Mouse (Mus musculus): ENCODE data around the gene Zfp449. TPM values are rescaled to one million over a fixed set of nuclear protein-coding genes. Genes with fewer than 3 reads are reported as not detected.
"Not testable (repeated sequence)": the region's sequence is repeated elsewhere in the genome, so short reads cannot be mapped to it uniquely, and the experiment has no call there.

The Zfp449 gene
- polyA plus RNA-seq, 2 experiments: 6.2 to 9.9 TPM

DNA sequence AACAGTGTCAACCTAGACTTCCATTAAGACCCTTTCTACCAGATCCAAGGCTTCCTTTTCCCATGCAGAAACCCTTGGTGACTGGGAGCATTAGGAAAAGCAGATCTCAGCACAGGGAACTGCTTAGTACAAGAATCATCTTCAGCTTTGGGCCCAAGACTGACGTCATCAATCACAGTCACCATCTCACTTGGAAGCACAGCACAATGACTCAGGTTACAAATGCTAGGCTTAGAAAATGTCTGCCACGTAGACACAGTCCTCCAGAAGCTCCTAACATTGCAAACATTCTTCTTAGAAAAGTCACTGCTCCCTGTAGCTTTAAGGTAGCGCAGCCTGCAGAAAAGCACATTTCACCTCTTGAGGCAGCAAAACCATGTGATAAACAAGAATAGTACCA, 14.2 kb upstream of the Zfp449 start:
- Histone ChIP-seq H3K9me3 (ENCODE audit: control insufficient read depth, low read length) (no peaks in the 10 kb centered on the region), H3K27ac (replicated peaks; ENCODE audit: low read depth, low read length) (no peak overlapping the region), H3K4me2 (replicated peaks; ENCODE audit: low read depth, low read length, severe bottlenecking) (no peak overlapping the region), H3K36me3 (ENCODE audit: control insufficient read depth, insufficient read depth, low read length) (no peaks in the 10 kb centered on the region), H3K4me3 (replicated peaks; ENCODE audit: low read length) (no peak overlapping the region), H3K4me1 (ENCODE audit: control insufficient read depth, insufficient read depth, low read length) (no peaks in the 10 kb centered on the region), H3K9ac (ENCODE audit: low read depth, low read length, severe bottlenecking) (no peak overlapping the region), H3K27me3 (ENCODE audit: control insufficient read depth, insufficient read depth, low read length) (no peaks in the 10 kb centered on the region)
- 67% methylated on average over 3 of the region's 3 CpGs for WGBS
- no peak for DNase-seq (ENCODE audit: low spot score)
- ATAC-seq (ENCODE audit: low FRiP score, low read depth): no peak
- TF ChIP-seq POLR2A (IDR thresholded peaks at IDR 0.05; ENCODE audit: borderline replicate concordance, extremely low read depth, insufficient read depth, insufficient read length): no peak

DNA sequence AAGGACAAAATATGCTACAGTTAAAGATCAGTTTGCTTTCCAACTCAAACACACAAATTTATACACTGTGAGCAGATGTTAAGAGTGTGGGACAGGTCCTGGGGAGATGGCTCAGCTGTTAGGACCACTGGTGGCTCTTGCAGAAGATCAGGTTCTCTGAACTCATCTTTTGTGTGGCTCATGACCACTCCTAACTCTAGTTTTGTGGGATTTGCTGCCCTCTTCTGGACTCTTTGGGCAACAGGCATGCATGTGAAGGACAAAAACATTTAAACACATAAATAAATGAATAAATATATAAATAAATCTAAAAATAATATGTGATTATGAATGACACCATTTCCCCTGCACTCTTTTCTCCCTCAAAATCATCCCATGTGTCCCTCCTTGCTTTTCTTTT, 5.9 kb upstream of the Zfp449 start:
- H3K4me3 ChIP-seq (replicated peaks; ENCODE audit: low read length): no peak overlapping the region
- no peaks in the 10 kb centered on the region for H3K27me3 ChIP-seq (ENCODE audit: control insufficient read depth, insufficient read depth, low read length)
- no peaks in the 10 kb centered on the region for H3K4me1 ChIP-seq (ENCODE audit: control insufficient read depth, insufficient read depth, low read length)
- H3K36me3 ChIP-seq (ENCODE audit: control insufficient read depth, insufficient read depth, low read length): no peaks in the 10 kb centered on the region
- H3K9ac ChIP-seq (ENCODE audit: low read depth, low read length, severe bottlenecking): no peak overlapping the region
- no peak for TF ChIP-seq POLR2A (IDR thresholded peaks at IDR 0.05; ENCODE audit: borderline replicate concordance, extremely low read depth, insufficient read depth, insufficient read length)
- DNase-seq (ENCODE audit: low spot score) (peak; percentile 40), ATAC-seq (ENCODE audit: low FRiP score, low read depth) (no peak)
- H3K9me3 ChIP-seq (ENCODE audit: control insufficient read depth, low read length): no peaks in the 10 kb centered on the region
- H3K27ac ChIP-seq (replicated peaks; ENCODE audit: low read depth, low read length): no peak overlapping the region
- H3K4me2 ChIP-seq (replicated peaks; ENCODE audit: low read depth, low read length, severe bottlenecking): no peak overlapping the region

- TF ChIP-seq POLR2A (IDR thresholded peaks at IDR 0.05; ENCODE audit: borderline replicate concordance, extremely low read depth, insufficient read depth, insufficient read length): no peak
- DNase-seq (ENCODE audit: low spot score): no peak
- Histone ChIP-seq H3K27me3 (ENCODE audit: control insufficient read depth, insufficient read depth, low read length) (no peaks in the 10 kb centered on the region), H3K4me1 (ENCODE audit: control insufficient read depth, insufficient read depth, low read length) (no peaks in the 10 kb centered on the region), H3K4me3 (replicated peaks; ENCODE audit: low read length) (no peak overlapping the region), H3K4me2 (replicated peaks; ENCODE audit: low read depth, low read length, severe bottlenecking) (no peak overlapping the region), H3K9ac (ENCODE audit: low read depth, low read length, severe bottlenecking) (no peak overlapping the region), H3K36me3 (ENCODE audit: control insufficient read depth, insufficient read depth, low read length) (no peaks in the 10 kb centered on the region), H3K9me3 (ENCODE audit: control insufficient read depth, low read length) (no peaks in the 10 kb centered on the region), H3K27ac (replicated peaks; ENCODE audit: low read depth, low read length) (no peak overlapping the region)
- no peak for ATAC-seq (ENCODE audit: low FRiP score, low read depth)
- WGBS: 72% methylated on average over 3 of the region's 3 CpGs
Observed at GRCm38 (mm10) chrX:56342921-56343320, 3.3 kb upstream of the Zfp449 start.

DNA sequence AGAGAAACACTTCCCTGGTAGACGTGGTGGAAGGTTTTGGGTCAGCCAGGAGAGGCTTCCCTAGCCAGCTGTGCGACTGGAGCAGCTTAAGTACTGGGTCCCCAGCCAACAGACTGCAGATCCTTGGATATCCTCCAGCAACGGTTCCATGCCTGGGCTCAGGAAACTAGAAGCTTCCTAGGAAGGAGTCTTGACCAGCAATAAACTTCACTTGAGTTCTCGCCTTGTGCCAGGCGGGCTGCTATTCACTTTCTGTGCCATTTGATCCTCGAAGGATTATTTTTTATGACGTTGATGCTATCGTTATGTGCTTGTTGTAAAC, 693 bp downstream of the Zfp449 start:
- no peaks in the 10 kb centered on the region for H3K4me1 ChIP-seq (ENCODE audit: control insufficient read depth, insufficient read depth, low read length)
- no peaks in the 10 kb centered on the region for H3K9me3 ChIP-seq (ENCODE audit: control insufficient read depth, low read length)
- H3K9ac ChIP-seq (ENCODE audit: low read depth, low read length, severe bottlenecking): peak overlapping the region; percentile 63
- no peak overlapping the region for H3K27ac ChIP-seq (replicated peaks; ENCODE audit: low read depth, low read length)
- 37% methylated on average over 8 of the region's 8 CpGs for WGBS
- peak overlapping the region; percentile 42 for H3K4me2 ChIP-seq (replicated peaks; ENCODE audit: low read depth, low read length, severe bottlenecking)
- DNase-seq (ENCODE audit: low spot score) (peak; percentile 70), ATAC-seq (ENCODE audit: low FRiP score, low read depth) (peak; percentile 48)
- no peaks in the 10 kb centered on the region; the same call in 1 of the 2 replicates for H3K36me3 ChIP-seq (ENCODE audit: control insufficient read depth, insufficient read depth, low read length)
- no peak for TF ChIP-seq POLR2A (IDR thresholded peaks at IDR 0.05; ENCODE audit: borderline replicate concordance, extremely low read depth, insufficient read depth, insufficient read length)
- peak overlapping the region; percentile 50 for H3K4me3 ChIP-seq (replicated peaks; ENCODE audit: low read length)
- no peaks in the 10 kb centered on the region for H3K27me3 ChIP-seq (ENCODE audit: control insufficient read depth, insufficient read depth, low read length)

DNA sequence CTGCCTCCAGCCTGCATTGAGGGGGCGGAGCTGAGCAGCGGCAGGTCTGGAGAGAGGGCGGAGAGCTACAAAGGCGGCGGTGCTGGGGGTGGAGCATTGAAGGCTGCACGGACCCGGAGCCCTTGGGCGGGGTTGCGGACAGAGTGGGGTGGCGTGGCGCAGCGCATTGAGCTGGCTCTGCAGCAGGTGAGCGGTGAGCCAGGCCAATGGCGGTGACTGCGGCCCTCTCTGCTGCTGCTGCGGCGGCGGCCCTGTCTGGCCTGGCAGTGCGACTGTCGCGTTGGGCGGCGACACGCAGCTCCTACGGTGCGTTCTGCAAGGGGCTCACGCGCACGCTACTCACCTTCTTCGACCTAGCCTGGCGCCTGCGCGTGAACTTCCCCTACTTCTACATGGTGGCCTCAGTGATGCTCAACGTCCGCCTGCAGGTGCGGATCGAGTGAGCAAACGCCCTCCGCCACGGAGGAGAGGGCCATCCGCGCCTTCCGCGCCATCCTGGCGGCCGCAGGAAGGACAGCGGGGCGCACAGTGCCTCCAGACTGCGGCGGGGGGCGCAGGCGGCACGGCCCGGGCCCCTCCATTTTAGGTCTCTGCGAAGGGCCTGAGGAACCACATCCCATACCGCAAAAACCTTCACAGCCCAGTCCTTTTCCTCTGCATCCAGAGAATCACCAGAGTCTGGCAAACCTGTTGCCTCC, 28.4 kb downstream of the Zfp449 start, which contains the start of gene Smim10l2a:
Gene Smim10l2a, plus strand, starts transcription at position 156 of the 698 bp plus-strand sequence.
- H3K4me1 ChIP-seq (ENCODE audit: control insufficient read depth, insufficient read depth, low read length); H3K27ac ChIP-seq (replicated peaks; ENCODE audit: low read depth, low read length); H3K9me3 ChIP-seq (ENCODE audit: control insufficient read depth, low read length); H3K36me3 ChIP-seq (ENCODE audit: control insufficient read depth, insufficient read depth, low read length); H3K27me3 ChIP-seq (ENCODE audit: control insufficient read depth, insufficient read depth, low read length): not testable (repeated sequence)
- ATAC-seq (ENCODE audit: low FRiP score, low read depth) (peak; percentile 82; the same call in 1 of the 2 replicates), DNase-seq (ENCODE audit: low spot score) (peak; percentile 29)
- H3K4me2 ChIP-seq (replicated peaks; ENCODE audit: low read depth, low read length, severe bottlenecking): peak within 1 kb of the TSS; percentile 53
- WGBS: 23% methylated on average over 20 of the region's 56 CpGs
- H3K9ac ChIP-seq (ENCODE audit: low read depth, low read length, severe bottlenecking): peak within 1 kb of the TSS; percentile 46
- peak within 1 kb of the TSS; percentile 42 for H3K4me3 ChIP-seq (replicated peaks; ENCODE audit: low read length)

DNA sequence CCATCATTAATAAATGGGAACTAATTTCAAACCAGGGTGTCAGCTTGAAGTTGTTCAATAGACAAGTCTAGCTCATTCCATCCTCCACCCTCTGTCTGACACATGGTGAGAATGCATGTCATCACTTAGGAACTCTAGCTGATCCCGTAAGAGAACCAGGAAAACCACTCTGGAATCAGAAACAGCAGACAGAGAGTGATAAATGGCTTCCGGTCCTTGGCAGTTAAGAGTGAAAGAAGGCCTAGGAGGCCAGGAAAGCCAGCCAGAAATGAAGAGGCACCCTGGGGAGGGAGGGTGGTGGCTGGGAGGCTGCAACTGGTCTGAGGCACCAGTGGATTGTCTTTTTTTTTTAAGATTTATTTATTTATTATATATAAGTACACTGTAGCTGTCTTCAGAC, 34.7 kb downstream of the Zfp449 start:
- no peak for DNase-seq (ENCODE audit: low spot score)
- no peak for TF ChIP-seq POLR2A (IDR thresholded peaks at IDR 0.05; ENCODE audit: borderline replicate concordance, extremely low read depth, insufficient read depth, insufficient read length)

More for the DNA sequence above, 34.7 kb downstream of the Zfp449 start:
- no peaks in the 10 kb centered on the region for H3K36me3 ChIP-seq (ENCODE audit: control insufficient read depth, insufficient read depth, low read length)
- no peak overlapping the region for H3K4me2 ChIP-seq (replicated peaks; ENCODE audit: low read depth, low read length, severe bottlenecking)
- WGBS: 76% methylated on average over 2 of the region's 2 CpGs
- no peaks in the 10 kb centered on the region for H3K4me1 ChIP-seq (ENCODE audit: control insufficient read depth, insufficient read depth, low read length)
- no peak for ATAC-seq (ENCODE audit: low FRiP score, low read depth)
- no peaks in the 10 kb centered on the region for H3K27me3 ChIP-seq (ENCODE audit: control insufficient read depth, insufficient read depth, low read length)
- no peak overlapping the region for H3K4me3 ChIP-seq (replicated peaks; ENCODE audit: low read length)
- no peak overlapping the region for H3K9ac ChIP-seq (ENCODE audit: low read depth, low read length, severe bottlenecking)
- no peaks in the 10 kb centered on the region for H3K9me3 ChIP-seq (ENCODE audit: control insufficient read depth, low read length)
- no peak overlapping the region for H3K27ac ChIP-seq (replicated peaks; ENCODE audit: low read depth, low read length)

Measured in limb, embryonic 14.5 days (tissue).